Comparison of ENCODE assay signal across 14 mouse cellular contexts in the genomic region with DNA sequence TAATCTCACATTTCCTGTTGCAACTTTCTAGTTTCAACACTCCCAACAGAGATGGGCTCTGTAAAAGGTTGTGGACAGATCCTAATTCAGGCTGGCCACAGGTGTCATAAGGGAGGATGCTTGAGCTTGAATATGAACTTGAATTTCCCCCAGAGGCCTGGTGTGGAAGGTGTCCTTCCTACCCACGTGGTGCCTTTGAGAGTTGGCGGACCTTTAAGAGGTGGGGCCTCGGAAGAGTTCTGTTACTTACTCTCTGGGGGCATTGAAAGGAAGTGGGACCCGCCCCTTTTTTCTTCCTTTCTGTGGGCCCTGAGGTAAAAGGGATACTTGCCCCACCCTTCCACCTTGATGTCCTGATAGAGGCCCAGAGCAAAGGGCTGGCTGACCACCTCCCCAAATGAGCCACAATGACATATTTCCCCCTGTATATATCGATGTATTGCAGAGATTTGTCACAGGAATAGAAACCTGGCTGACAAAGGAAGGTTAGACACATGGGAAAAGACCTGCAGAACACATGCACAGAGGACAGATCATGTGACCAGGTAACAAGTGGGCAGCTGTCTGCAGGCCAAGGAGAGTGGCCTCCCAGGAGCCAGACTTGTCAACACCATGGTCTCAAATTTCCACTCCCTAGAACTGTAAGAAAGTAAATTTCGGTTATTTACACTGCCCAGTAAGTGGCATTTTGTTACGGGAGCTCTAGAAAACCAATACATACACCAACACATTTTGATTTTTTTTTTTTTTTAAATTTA.
DNase-seq lines count a peak whose midpoint lies in the region; ATAC-seq and TF ChIP-seq lines count a peak whose summit lies in the region.
"Had no signal": no experiment of that assay in that cellular context is flagged by ENCODE, and none has a peak within 500 bp of the region (broad histone marks: within the 10 kb centered on the region; RNA-seq: fewer than 3 reads in every experiment).

No protein-coding gene starts in this region.

- TF ChIP-seq POLR2A in heart, adult 2 months (IDR thresholded peaks at IDR 0.05; ENCODE audit: insufficient read depth, low read depth, low read length), result no peak
- no peak for TF ChIP-seq POLR2A in spleen, adult 2 months (IDR thresholded peaks at IDR 0.05; ENCODE audit: low read depth, low read length)

- no peaks in the 10 kb centered on the region for H3K36me3 ChIP-seq in heart, embryonic 13.5 days
- H3K36me3 ChIP-seq in heart, adult 2 months (ENCODE audit: control insufficient read depth, insufficient read depth, low read length), result no peaks in the 10 kb centered on the region
- H3K36me3 ChIP-seq in spleen, adult 2 months (ENCODE audit: control insufficient read depth, insufficient read depth, low read length), result no peaks in the 10 kb centered on the region
- H3K36me3 ChIP-seq: intestine, embryonic 15.5 days; limb, embryonic 12.5 days had no signal

- H3K4me3 ChIP-seq in heart, embryonic 13.5 days, result no peak overlapping the region
- H3K4me3 ChIP-seq in heart, adult 2 months, result no peak overlapping the region
- H3K4me3 ChIP-seq in spleen, adult 2 months (ENCODE audit: extremely low read depth, insufficient read depth, insufficient read length), result no peak overlapping the region
- H3K4me3 ChIP-seq: intestine, embryonic 15.5 days; limb, embryonic 12.5 days had no signal

- no peak overlapping the region for H3K9ac ChIP-seq in heart, embryonic 13.5 days
- no peak overlapping the region for H3K9ac ChIP-seq in heart, adult 2 months (ENCODE audit: low read depth, low read length)
- H3K9ac ChIP-seq: intestine, embryonic 15.5 days; limb, embryonic 12.5 days had no signal

- TF ChIP-seq EP300 in heart, adult 2 months (IDR thresholded peaks at IDR 0.05; ENCODE audit: insufficient read depth, low read depth, low read length), result no peak

- DNase-seq in heart, adult 2 months, result no peak
- DNase-seq in spleen, adult 2 months (ENCODE audit: low read depth in 1 of 2, low spot score in 2 of 2), result peak in 1 of 2 experiments; percentile 61
- DNase-seq in spleen, adult 12 weeks (ENCODE audit: low spot score), result no peak
- peak; percentile 57 for DNase-seq in induced T-regulatory cell, adult 2 months (ENCODE audit: low read depth)
- no peak for DNase-seq in testis, postnatal 14 days (ENCODE audit: low spot score)
- DNase-seq in adrenal gland, postnatal 10 days, result no peak
- DNase-seq: cerebellum, adult 9-10 months; heart, postnatal 4 days; kidney, postnatal 10 days; layer of hippocampus, adult 9-11 months had no signal

- no peaks in the 10 kb centered on the region for H3K27me3 ChIP-seq in heart, embryonic 13.5 days (replicated peaks)
- no peaks in the 10 kb centered on the region for H3K27me3 ChIP-seq in heart, adult 2 months (ENCODE audit: control insufficient read depth, insufficient read depth, low read length)
- no peaks in the 10 kb centered on the region for H3K27me3 ChIP-seq in spleen, adult 2 months (ENCODE audit: control insufficient read depth, insufficient read depth, low read length)
- H3K27me3 ChIP-seq: intestine, embryonic 15.5 days; limb, embryonic 12.5 days had no signal

- no peaks in the 10 kb centered on the region for H3K79me2 ChIP-seq in heart, adult 2 months (replicated peaks; ENCODE audit: control insufficient read depth, insufficient read depth, low read length)

- H3K9me3 ChIP-seq in heart, embryonic 13.5 days, result no peaks in the 10 kb centered on the region
- H3K9me3 ChIP-seq: intestine, embryonic 15.5 days; limb, embryonic 12.5 days had no signal

- H3K4me1 ChIP-seq in heart, embryonic 13.5 days, result peaks cover 49% of the 10 kb centered on the region
- H3K4me1 ChIP-seq in heart, adult 2 months (ENCODE audit: control insufficient read depth, insufficient read depth, low read length), result peaks cover 2% of the 10 kb centered on the region; the same call in 1 of the 2 replicates
- H3K4me1 ChIP-seq in spleen, adult 2 months (ENCODE audit: control insufficient read depth, insufficient read depth, insufficient read length), result peaks cover 31% of the 10 kb centered on the region; the same call in 1 of the 2 replicates
- H3K4me1 ChIP-seq: intestine, embryonic 15.5 days had no signal

- TF ChIP-seq CTCF in heart, adult 2 months (IDR thresholded peaks at IDR 0.05), result no peak
- TF ChIP-seq CTCF in spleen, adult 2 months (IDR thresholded peaks at IDR 0.05; ENCODE audit: extremely low read depth, insufficient read depth, insufficient read length, insufficient replicate concordance), result 0 out of 2 replicates have a peak, but pooled peaks have one; percentile 3

- no peak for ATAC-seq in heart, embryonic 13.5 days (ENCODE audit: extremely low read depth, insufficient number of reproducible peaks, low FRiP score, low TSS enrichment)
- peak; percentile 75 for ATAC-seq in neutrophil, adult 5-6 weeks (ENCODE audit: extremely low read depth, insufficient number of reproducible peaks, low FRiP score, poor library complexity, severe bottlenecking)

- intact Hi-C loops in heart, adult 2 months (cut with DNase I), result no loop called here

- WGBS in heart, embryonic 13.5 days, result 49% methylated on average over 7 of the region's 7 CpGs
- 57% methylated on average over 7 of the region's 7 CpGs for WGBS in heart, adult 2 months
- 32% methylated on average over 7 of the region's 7 CpGs for WGBS in spleen, adult 2 months

- no peak overlapping the region for H3K4me2 ChIP-seq in heart, embryonic 13.5 days
- H3K4me2 ChIP-seq: intestine, embryonic 15.5 days; limb, embryonic 12.5 days had no signal

- peak overlapping the region; percentile 70 for H3K27ac ChIP-seq in heart, embryonic 13.5 days (replicated peaks)
- no peak overlapping the region for H3K27ac ChIP-seq in heart, adult 2 months
- peak overlapping the region; percentile 82 for H3K27ac ChIP-seq in spleen, adult 2 months (ENCODE audit: insufficient read depth, low read length)
- H3K27ac ChIP-seq: intestine, embryonic 15.5 days; limb, embryonic 12.5 days had no signal
